Mouse (Mus musculus) embryo, embryonic 10 days (tissue): ENCODE data around the gene Enox2.
"Not testable (repeated sequence)": the region's sequence is repeated elsewhere in the genome, so short reads cannot be mapped to it uniquely, and the experiment has no call there.

Source experiments
- DNase-seq: peaks from one replicate; pipeline ENCODE4 v3.0.0-alpha.2; 2015; ENCODE audit warnings: low spot score

The Enox2 gene

GRCm38 (mm10) chrX:49287700-49288563 is at the start of gene Enox2:
Gene Enox2, minus strand, starts transcription at chrX:49288259.
- DNase-seq: peak; percentile 81

GRCm38 (mm10) chrX:49309496-49309895 is 21.4 kb upstream of the Enox2 start:
- peak; percentile 47 for DNase-seq

- peak; percentile 50 for DNase-seq
These were observed 18.6 kb upstream of the Enox2 start for GRCm38 (mm10) chrX:49306659-49307058.

- DNase-seq: no peak
These were observed 8.0 kb downstream of the Enox2 start for GRCm38 (mm10) chrX:49279918-49280586.

- DNase-seq: no peak
These were observed 14.5 kb downstream of the Enox2 start for GRCm38 (mm10) chrX:49273487-49274042.

- no peak for DNase-seq
These were observed 37.2 kb downstream of the Enox2 start for GRCm38 (mm10) chrX:49250816-49251215.

GRCm38 (mm10) chrX:49225792-49226426 is 62.1 kb downstream of the Enox2 start:
- peak; percentile 5 for DNase-seq

- DNase-seq: no peak
These were observed 71.6 kb downstream of the Enox2 start for GRCm38 (mm10) chrX:49216422-49216821.

- DNase-seq: no peak
These were observed 91.7 kb downstream of the Enox2 start for GRCm38 (mm10) chrX:49196386-49196785.

GRCm38 (mm10) chrX:49181136-49181535 is 106.9 kb downstream of the Enox2 start:
- DNase-seq: no peak

GRCm38 (mm10) chrX:49178670-49179069 is 109.4 kb downstream of the Enox2 start:
- DNase-seq: no peak

- DNase-seq: no peak
These were observed 133.8 kb downstream of the Enox2 start for GRCm38 (mm10) chrX:49154280-49154679.

GRCm38 (mm10) chrX:49124774-49125429 is 163.2 kb downstream of the Enox2 start:
- peak; percentile 22 for DNase-seq

- DNase-seq: no peak
These were observed 171.6 kb downstream of the Enox2 start for GRCm38 (mm10) chrX:49116465-49116864.

- DNase-seq: no peak
These were observed 175.6 kb downstream of the Enox2 start for GRCm38 (mm10) chrX:49112412-49112811.

GRCm38 (mm10) chrX:49100542-49100941 is 187.5 kb downstream of the Enox2 start:
- DNase-seq: not testable (repeated sequence)

GRCm38 (mm10) chrX:49096249-49096648 is 191.8 kb downstream of the Enox2 start:
- peak; percentile 35 for DNase-seq

- DNase-seq: no peak
These were observed 213.0 kb downstream of the Enox2 start for GRCm38 (mm10) chrX:49075055-49075454.

GRCm38 (mm10) chrX:49073563-49073962 is 214.5 kb downstream of the Enox2 start:
- DNase-seq: no peak

- no peak for DNase-seq
These were observed 242.9 kb downstream of the Enox2 start for GRCm38 (mm10) chrX:49045118-49045517.

- no peak for DNase-seq
These were observed 278.3 kb downstream of the Enox2 start for GRCm38 (mm10) chrX:49009746-49010145.

GRCm38 (mm10) chrX:49005655-49006054 is 282.4 kb downstream of the Enox2 start:
- no peak for DNase-seq
